Mouse (Mus musculus) CH12.LX (cell line): ENCODE results near the gene Fkbp11.

Source experiments
- CTCF ChIP-seq, 2 experiments: IDR thresholded peaks in 1 of 2; conservative IDR thresholded peaks in 1 of 2; 2 replicates each; pipeline ENCODE4 v1.5.1; 2011 to 2012; ENCODE audit warnings: low read depth in 2 of 2, low read length in 2 of 2, improper control_type of control experiment in 1 of 2, inconsistent platforms in 1 of 2, mild to moderate bottlenecking in 1 of 2, moderate library complexity in 1 of 2
- EP300 ChIP-seq: IDR thresholded peaks from 2 replicates; pipeline ENCODE4 v1.6.1; 2011; ENCODE audit warnings: low read length, improper control_type of control experiment
- GABPA ChIP-seq: IDR thresholded peaks from 2 replicates; pipeline ENCODE4 v1.6.1; 2012; ENCODE audit warnings: low read depth, low read length, improper control_type of control experiment, inconsistent platforms; ENCODE audit not compliant: insufficient replicate concordance
- MEF2A ChIP-seq: IDR thresholded peaks from 2 replicates; pipeline ENCODE4 v1.6.1; 2014; ENCODE audit warnings: low read depth, mild to moderate bottlenecking, inconsistent platforms, low read length, improper control_type of control experiment, borderline replicate concordance
- MYC ChIP-seq: IDR thresholded peaks from 2 replicates; pipeline ENCODE4 v1.6.1; 2011; ENCODE audit warnings: low read depth, mild to moderate bottlenecking, improper control_type of control experiment, low read length
- NRF1 ChIP-seq: IDR thresholded peaks from 2 replicates; pipeline ENCODE4 v1.6.1; 2014; ENCODE audit warnings: low read depth, mild to moderate bottlenecking, inconsistent platforms, low read length, improper control_type of control experiment, moderate library complexity
- PAX5 ChIP-seq: IDR thresholded peaks from 2 replicates; pipeline ENCODE4 v1.6.1; 2012; ENCODE audit warnings: low read length, inconsistent platforms, mixed read lengths
- POLR2A ChIP-seq: IDR thresholded peaks from 2 replicates; pipeline ENCODE4 v1.6.1; 2011; ENCODE audit warnings: low read depth, mild to moderate bottlenecking, improper control_type of control experiment, low read length
- RCOR1 ChIP-seq: conservative IDR thresholded peaks from 2 replicates; pipeline ENCODE4 v1.6.1; 2012; ENCODE audit warnings: low read depth, mild to moderate bottlenecking, inconsistent platforms, low read length, improper control_type of control experiment
- SMC3 ChIP-seq: IDR thresholded peaks from 2 replicates; pipeline ENCODE4 v1.6.1; 2011; ENCODE audit warnings: low read depth, low read length, improper control_type of control experiment
- USF1 ChIP-seq: IDR thresholded peaks from 2 replicates; pipeline ENCODE4 v1.6.1; 2014; ENCODE audit warnings: low read depth, mild to moderate bottlenecking, inconsistent platforms, low read length, improper control_type of control experiment
- USF2 ChIP-seq: conservative IDR thresholded peaks from 2 replicates; pipeline ENCODE4 v1.6.1; 2011; ENCODE audit warnings: low read depth, low read length, improper control_type of control experiment
- ZKSCAN1 ChIP-seq: IDR thresholded peaks from 2 replicates; pipeline ENCODE4 v1.6.1; 2012; ENCODE audit warnings: low read depth, inconsistent platforms, low read length, improper control_type of control experiment, borderline replicate concordance
- ZNF384 ChIP-seq: IDR thresholded peaks from 2 replicates; pipeline ENCODE4 v1.6.1; 2012; ENCODE audit warnings: low read depth, low read length, improper control_type of control experiment, inconsistent platforms

- TF ChIP-seq RCOR1: no peak
- TF ChIP-seq MYC: no peak
- TF ChIP-seq USF2: no peak
- TF ChIP-seq POLR2A: no peak
- no peak for TF ChIP-seq EP300
- TF ChIP-seq CTCF (conservative IDR thresholded peaks at IDR 0.05 in 1 of 2, IDR thresholded peaks at IDR 0.05 in 1 of 2; ENCODE audit: low read depth in 2 of 2, low read length in 2 of 2): no peak
- no peak for TF ChIP-seq ZKSCAN1
- TF ChIP-seq GABPA: no peak
- TF ChIP-seq ZNF384: no peak
- no peak for TF ChIP-seq SMC3
- TF ChIP-seq PAX5: no peak
- TF ChIP-seq NRF1: no peak
- TF ChIP-seq USF1: no peak
- no peak for TF ChIP-seq MEF2A
Observed at GRCm38 (mm10) chr15:98689682-98690081, 38.3 kb downstream of the Fkbp11 start.
